Mouse (Mus musculus): ENCODE results near the gene Msmo1. TPM values are rescaled to one million over a fixed set of nuclear protein-coding genes. Genes with fewer than 3 reads are reported as not detected.
A peak's percentile ranks its signal among the peaks of the same experiment; 100 is the strongest.

Msmo1 gene
- polyA plus RNA-seq, 1 experiment from 2014 or later = 149 TPM

- no peaks in the 10 kb centered on the region for H3K27me3 ChIP-seq
- no peaks in the 10 kb centered on the region for H3K4me1 ChIP-seq
- no peak overlapping the region for H3K9ac ChIP-seq
- no peak overlapping the region for H3K27ac ChIP-seq
- no peaks in the 10 kb centered on the region for H3K9me3 ChIP-seq (replicated peaks)
- peaks cover 26% of the 10 kb centered on the region for H3K36me3 ChIP-seq
- WGBS = 88% methylated on average over 10 of the region's 10 CpGs
- H3K4me2 ChIP-seq (replicated peaks) = no peak overlapping the region
- no peak overlapping the region for H3K4me3 ChIP-seq
- ATAC-seq (ENCODE audit: low FRiP score) = no peak
These were observed 12.8 kb upstream of the Msmo1 start for GRCm38 (mm10) chr8:64746215-64747058.

GRCm38 (mm10) chr8:64740547-64741211, 7.1 kb upstream of the Msmo1 start:
- Histone ChIP-seq H3K4me2 (replicated peaks) (no peak overlapping the region), H3K4me3 (no peak overlapping the region), H3K36me3 (0 out of 2 replicates have a peak, but pooled peaks cover 7% of the 10 kb centered on the region), H3K27ac (no peak overlapping the region), H3K9me3 (replicated peaks) (no peaks in the 10 kb centered on the region), H3K9ac (no peak overlapping the region), H3K4me1 (no peaks in the 10 kb centered on the region), H3K27me3 (no peaks in the 10 kb centered on the region)
- no peak for ATAC-seq (ENCODE audit: low FRiP score)
- 95% methylated on average over 13 of the region's 13 CpGs for WGBS

GRCm38 (mm10) chr8:64738916-64739315, 5.3 kb upstream of the Msmo1 start:
- Histone ChIP-seq H3K27me3 (no peaks in the 10 kb centered on the region), H3K27ac (no peak overlapping the region), H3K9ac (no peak overlapping the region), H3K4me1 (peaks cover 7% of the 10 kb centered on the region), H3K36me3 (0 out of 2 replicates have a peak, but pooled peaks cover 7% of the 10 kb centered on the region), H3K4me2 (replicated peaks) (no peak overlapping the region), H3K9me3 (replicated peaks) (no peaks in the 10 kb centered on the region), H3K4me3 (no peak overlapping the region)
- 91% methylated on average over 1 of the region's 1 CpGs for WGBS
- ATAC-seq (ENCODE audit: low FRiP score) = no peak

- no peak overlapping the region for H3K4me2 ChIP-seq (replicated peaks)
- 84% methylated on average over 3 of the region's 3 CpGs for WGBS
- no peak for ATAC-seq (ENCODE audit: low FRiP score)
These were observed 3.3 kb upstream of the Msmo1 start for GRCm38 (mm10) chr8:64736767-64737323.

GRCm38 (mm10) chr8:64735161-64735560, 1.6 kb upstream of the Msmo1 start:
- Histone ChIP-seq H3K4me2 (replicated peaks) (no peak overlapping the region), H3K9ac (no peak overlapping the region), H3K27ac (peak overlapping the region; percentile 57; the same call in 1 of the 2 replicates), H3K4me1 (peaks cover 29% of the 10 kb centered on the region), H3K27me3 (no peaks in the 10 kb centered on the region), H3K4me3 (no peak overlapping the region), H3K9me3 (replicated peaks) (no peaks in the 10 kb centered on the region), H3K36me3 (peaks cover 7% of the 10 kb centered on the region)
- no peak for ATAC-seq (ENCODE audit: low FRiP score)
- WGBS = 90% methylated on average over 8 of the region's 8 CpGs

More at GRCm38 (mm10) chr8:64736767-64737323, 3.3 kb upstream of the Msmo1 start:
- no peaks in the 10 kb centered on the region for H3K9me3 ChIP-seq (replicated peaks)
- H3K27me3 ChIP-seq = no peaks in the 10 kb centered on the region
- H3K9ac ChIP-seq = no peak overlapping the region
- no peak overlapping the region for H3K4me3 ChIP-seq
- no peak overlapping the region for H3K27ac ChIP-seq
- H3K36me3 ChIP-seq = 0 out of 2 replicates have a peak, but pooled peaks cover 3% of the 10 kb centered on the region
- H3K4me1 ChIP-seq = peaks cover 15% of the 10 kb centered on the region

- no peaks in the 10 kb centered on the region for H3K9me3 ChIP-seq (replicated peaks)
- peak overlapping the region; percentile 63 for H3K4me2 ChIP-seq (replicated peaks)
- peaks cover 30% of the 10 kb centered on the region for H3K36me3 ChIP-seq
- H3K27ac ChIP-seq = peak overlapping the region; percentile 82; the same call in 1 of the 2 replicates
- H3K4me1 ChIP-seq = peaks cover 45% of the 10 kb centered on the region
- no peak for ATAC-seq (ENCODE audit: low FRiP score)
- H3K27me3 ChIP-seq = no peaks in the 10 kb centered on the region
- peak overlapping the region; percentile 71 for H3K9ac ChIP-seq
- peak overlapping the region; percentile 66 for H3K4me3 ChIP-seq
- WGBS = 16% methylated on average over 9 of the region's 9 CpGs
These were observed 996 bp downstream of the Msmo1 start for GRCm38 (mm10) chr8:64732596-64732995.

GRCm38 (mm10) chr8:64728156-64728555, 5.4 kb downstream of the Msmo1 start:
- H3K4me2 ChIP-seq (replicated peaks) = no peak overlapping the region
- H3K4me3 ChIP-seq = no peak overlapping the region
- peaks cover 38% of the 10 kb centered on the region for H3K4me1 ChIP-seq
- no peak for ATAC-seq (ENCODE audit: low FRiP score)
- H3K36me3 ChIP-seq = peaks cover 66% of the 10 kb centered on the region
- no peaks in the 10 kb centered on the region for H3K27me3 ChIP-seq
- no peak overlapping the region for H3K9ac ChIP-seq
- no peaks in the 10 kb centered on the region for H3K9me3 ChIP-seq (replicated peaks)
- H3K27ac ChIP-seq = no peak overlapping the region
- WGBS = 93% methylated on average over 7 of the region's 7 CpGs

GRCm38 (mm10) chr8:64726190-64726695, 7.3 kb downstream of the Msmo1 start:
- no peak for ATAC-seq (ENCODE audit: low FRiP score)
- no peak overlapping the region for H3K9ac ChIP-seq
- no peak overlapping the region for H3K4me3 ChIP-seq
- peaks cover 80% of the 10 kb centered on the region for H3K36me3 ChIP-seq
- H3K27me3 ChIP-seq = no peaks in the 10 kb centered on the region
- H3K9me3 ChIP-seq (replicated peaks) = no peaks in the 10 kb centered on the region
- WGBS = 89% methylated on average over 4 of the region's 4 CpGs
- no peak overlapping the region for H3K4me2 ChIP-seq (replicated peaks)
- peaks cover 25% of the 10 kb centered on the region for H3K4me1 ChIP-seq
- H3K27ac ChIP-seq = no peak overlapping the region

- Histone ChIP-seq H3K27me3 (no peaks in the 10 kb centered on the region), H3K9ac (no peak overlapping the region), H3K9me3 (replicated peaks) (no peaks in the 10 kb centered on the region), H3K4me2 (replicated peaks) (no peak overlapping the region), H3K4me3 (no peak overlapping the region), H3K27ac (no peak overlapping the region), H3K4me1 (peaks cover 4% of the 10 kb centered on the region), H3K36me3 (peaks cover 83% of the 10 kb centered on the region)
- WGBS = 96% methylated on average over 2 of the region's 2 CpGs
- no peak for ATAC-seq (ENCODE audit: low FRiP score)
These were observed 10.4 kb downstream of the Msmo1 start for GRCm38 (mm10) chr8:64723206-64723605.

GRCm38 (mm10) chr8:64717868-64718267, 15.7 kb downstream of the Msmo1 start:
- 87% methylated on average over 7 of the region's 7 CpGs for WGBS
- no peak for ATAC-seq (ENCODE audit: low FRiP score)

GRCm38 (mm10) chr8:64712499-64712898, 21.1 kb downstream of the Msmo1 start:
- no peak for ATAC-seq (ENCODE audit: low FRiP score)
- Histone ChIP-seq H3K4me2 (replicated peaks) (no peak overlapping the region), H3K9me3 (replicated peaks) (no peaks in the 10 kb centered on the region; the same call in 1 of the 2 replicates), H3K4me3 (no peak overlapping the region), H3K27ac (no peak overlapping the region), H3K4me1 (no peaks in the 10 kb centered on the region), H3K9ac (no peak overlapping the region), H3K36me3 (peaks cover 12% of the 10 kb centered on the region), H3K27me3 (no peaks in the 10 kb centered on the region)
- WGBS = 91% methylated on average over 7 of the region's 7 CpGs

More at GRCm38 (mm10) chr8:64717868-64718267, 15.7 kb downstream of the Msmo1 start:
- Histone ChIP-seq H3K4me3 (no peak overlapping the region), H3K27ac (no peak overlapping the region), H3K4me1 (no peaks in the 10 kb centered on the region), H3K9ac (no peak overlapping the region), H3K9me3 (replicated peaks) (no peaks in the 10 kb centered on the region; the same call in 1 of the 2 replicates), H3K27me3 (no peaks in the 10 kb centered on the region), H3K4me2 (replicated peaks) (no peak overlapping the region), H3K36me3 (peaks cover 59% of the 10 kb centered on the region)

- peaks cover 2% of the 10 kb centered on the region for H3K36me3 ChIP-seq
- H3K9ac ChIP-seq = no peak overlapping the region
- no peak overlapping the region for H3K27ac ChIP-seq
- no peak overlapping the region for H3K4me2 ChIP-seq (replicated peaks)
- H3K27me3 ChIP-seq = no peaks in the 10 kb centered on the region
- WGBS = 45% methylated on average over 1 of the region's 1 CpGs
- H3K4me3 ChIP-seq = no peak overlapping the region
- no peaks in the 10 kb centered on the region for H3K4me1 ChIP-seq
- H3K9me3 ChIP-seq (replicated peaks) = no peaks in the 10 kb centered on the region; the same call in 1 of the 2 replicates
- ATAC-seq (ENCODE audit: low FRiP score) = no peak
These were observed 22.0 kb downstream of the Msmo1 start for GRCm38 (mm10) chr8:64711544-64711943.
